Mouse (Mus musculus): ENCODE measurements around the gene Plch2. TPM values are rescaled to one million over a fixed set of nuclear protein-coding genes. Genes with fewer than 3 reads are reported as not detected.
"Not testable (repeated sequence)": the region's sequence is repeated elsewhere in the genome, so short reads cannot be mapped to it uniquely, and the experiment has no call there.

Plch2 gene
- polyA plus RNA-seq, 1 experiment = 4.2 TPM

- no peaks in the 10 kb centered on the region for H3K27me3 ChIP-seq (ENCODE audit: control insufficient read depth, insufficient read depth, low read length, poor library complexity, severe bottlenecking)
- TF ChIP-seq CTCF (IDR thresholded peaks at IDR 0.05; ENCODE audit: low read depth, low read length) (no peak), POLR2A (IDR thresholded peaks at IDR 0.05; ENCODE audit: insufficient read depth, low read length) (no peak), EP300 (IDR thresholded peaks at IDR 0.05; ENCODE audit: insufficient read depth, low read depth, low read length) (no peak)
- no peaks in the 10 kb centered on the region for H3K4me1 ChIP-seq (ENCODE audit: control insufficient read depth, insufficient read depth, low read length)
- H3K4me3 ChIP-seq (ENCODE audit: low read depth, low read length) = peak within 1 kb of the TSS; percentile 96
- peak within 1 kb of the TSS; percentile 81 for H3K9ac ChIP-seq (ENCODE audit: low read depth, poor library complexity, severe bottlenecking)
- peaks cover 9% of the 10 kb centered on the region for H3K36me3 ChIP-seq (ENCODE audit: control insufficient read depth, insufficient read depth, low read length, poor library complexity, severe bottlenecking)
- no peaks in the 10 kb centered on the region for H3K9me3 ChIP-seq (replicated peaks; ENCODE audit: control insufficient read depth, insufficient read depth, low read length, poor library complexity, severe bottlenecking)
- H3K27ac ChIP-seq (ENCODE audit: insufficient read depth, low read length) = no peak within 1 kb of the TSS
These were observed 29.8 kb upstream of the Plch2 start, which contains the start of the genes Rer1 and Morn1 for GRCm38 (mm10) chr4:155086108-155087024. Rer1 (minus strand) TSS chr4:155086382. Morn1 (plus strand) TSS chr4:155086577.

- no peaks in the 10 kb centered on the region for H3K4me1 ChIP-seq (ENCODE audit: control insufficient read depth, insufficient read depth, low read length)
- peaks cover 12% of the 10 kb centered on the region for H3K36me3 ChIP-seq (ENCODE audit: control insufficient read depth, insufficient read depth, low read length, poor library complexity, severe bottlenecking)
- H3K9ac ChIP-seq (ENCODE audit: low read depth, poor library complexity, severe bottlenecking) = peak overlapping the region; percentile 81
- no peaks in the 10 kb centered on the region for H3K27me3 ChIP-seq (ENCODE audit: control insufficient read depth, insufficient read depth, low read length, poor library complexity, severe bottlenecking)
- no peak for TF ChIP-seq POLR2A (IDR thresholded peaks at IDR 0.05; ENCODE audit: insufficient read depth, low read length)
- no peak for TF ChIP-seq EP300 (IDR thresholded peaks at IDR 0.05; ENCODE audit: insufficient read depth, low read depth, low read length)
- TF ChIP-seq CTCF (IDR thresholded peaks at IDR 0.05; ENCODE audit: low read depth, low read length) = no peak
- H3K9me3 ChIP-seq (replicated peaks; ENCODE audit: control insufficient read depth, insufficient read depth, low read length, poor library complexity, severe bottlenecking) = no peaks in the 10 kb centered on the region
- peak overlapping the region; percentile 96 for H3K4me3 ChIP-seq (ENCODE audit: low read depth, low read length)
- H3K27ac ChIP-seq (ENCODE audit: insufficient read depth, low read length) = no peak overlapping the region
These were observed 28.9 kb upstream of the Plch2 start for GRCm38 (mm10) chr4:155085206-155086107.

- TF ChIP-seq EP300 (IDR thresholded peaks at IDR 0.05; ENCODE audit: insufficient read depth, low read depth, low read length) (no peak), CTCF (IDR thresholded peaks at IDR 0.05; ENCODE audit: low read depth, low read length) (no peak), POLR2A (IDR thresholded peaks at IDR 0.05; ENCODE audit: insufficient read depth, low read length) (no peak)
- Histone ChIP-seq H3K4me3 (ENCODE audit: low read depth, low read length) (no peak overlapping the region), H3K36me3 (ENCODE audit: control insufficient read depth, insufficient read depth, low read length, poor library complexity, severe bottlenecking) (peaks cover 24% of the 10 kb centered on the region), H3K9ac (ENCODE audit: low read depth, poor library complexity, severe bottlenecking) (no peak overlapping the region), H3K27ac (ENCODE audit: insufficient read depth, low read length) (no peak overlapping the region), H3K27me3 (ENCODE audit: control insufficient read depth, insufficient read depth, low read length, poor library complexity, severe bottlenecking) (no peaks in the 10 kb centered on the region), H3K4me1 (ENCODE audit: control insufficient read depth, insufficient read depth, low read length) (no peaks in the 10 kb centered on the region), H3K9me3 (replicated peaks; ENCODE audit: control insufficient read depth, insufficient read depth, low read length, poor library complexity, severe bottlenecking) (no peaks in the 10 kb centered on the region)
These were observed 27.8 kb upstream of the Plch2 start for GRCm38 (mm10) chr4:155084351-155084750.

- Histone ChIP-seq H3K36me3 (ENCODE audit: control insufficient read depth, insufficient read depth, low read length, poor library complexity, severe bottlenecking) (peaks cover 25% of the 10 kb centered on the region), H3K27me3 (ENCODE audit: control insufficient read depth, insufficient read depth, low read length, poor library complexity, severe bottlenecking) (no peaks in the 10 kb centered on the region), H3K9ac (ENCODE audit: low read depth, poor library complexity, severe bottlenecking) (no peak overlapping the region), H3K4me1 (ENCODE audit: control insufficient read depth, insufficient read depth, low read length) (no peaks in the 10 kb centered on the region), H3K9me3 (replicated peaks; ENCODE audit: control insufficient read depth, insufficient read depth, low read length, poor library complexity, severe bottlenecking) (no peaks in the 10 kb centered on the region), H3K4me3 (ENCODE audit: low read depth, low read length) (no peak overlapping the region), H3K27ac (ENCODE audit: insufficient read depth, low read length) (no peak overlapping the region)
- TF ChIP-seq POLR2A (IDR thresholded peaks at IDR 0.05; ENCODE audit: insufficient read depth, low read length) (no peak), CTCF (IDR thresholded peaks at IDR 0.05; ENCODE audit: low read depth, low read length) (no peak), EP300 (IDR thresholded peaks at IDR 0.05; ENCODE audit: insufficient read depth, low read depth, low read length) (no peak)
These were observed 27.0 kb upstream of the Plch2 start for GRCm38 (mm10) chr4:155083553-155083952.

GRCm38 (mm10) chr4:155079666-155080065, 23.1 kb upstream of the Plch2 start:
- Histone ChIP-seq H3K9ac (ENCODE audit: low read depth, poor library complexity, severe bottlenecking) (no peak overlapping the region), H3K27me3 (ENCODE audit: control insufficient read depth, insufficient read depth, low read length, poor library complexity, severe bottlenecking) (no peaks in the 10 kb centered on the region), H3K36me3 (ENCODE audit: control insufficient read depth, insufficient read depth, low read length, poor library complexity, severe bottlenecking) (peaks cover 47% of the 10 kb centered on the region), H3K27ac (ENCODE audit: insufficient read depth, low read length) (0 out of 2 replicates have a peak overlapping the region, but pooled peaks have one; percentile 5), H3K4me1 (ENCODE audit: control insufficient read depth, insufficient read depth, low read length) (no peaks in the 10 kb centered on the region), H3K9me3 (replicated peaks; ENCODE audit: control insufficient read depth, insufficient read depth, low read length, poor library complexity, severe bottlenecking) (no peaks in the 10 kb centered on the region), H3K4me3 (ENCODE audit: low read depth, low read length) (no peak overlapping the region)
- TF ChIP-seq POLR2A (IDR thresholded peaks at IDR 0.05; ENCODE audit: insufficient read depth, low read length) (no peak), CTCF (IDR thresholded peaks at IDR 0.05; ENCODE audit: low read depth, low read length) (no peak), EP300 (IDR thresholded peaks at IDR 0.05; ENCODE audit: insufficient read depth, low read depth, low read length) (no peak)

- H3K36me3 ChIP-seq (ENCODE audit: control insufficient read depth, insufficient read depth, low read length, poor library complexity, severe bottlenecking) = peaks cover 52% of the 10 kb centered on the region
- not testable (repeated sequence) for H3K4me1 ChIP-seq (ENCODE audit: control insufficient read depth, insufficient read depth, low read length); H3K27me3 ChIP-seq (ENCODE audit: control insufficient read depth, insufficient read depth, low read length, poor library complexity, severe bottlenecking); H3K27ac ChIP-seq (ENCODE audit: insufficient read depth, low read length); H3K4me3 ChIP-seq (ENCODE audit: low read depth, low read length); H3K9ac ChIP-seq (ENCODE audit: low read depth, poor library complexity, severe bottlenecking); H3K9me3 ChIP-seq (replicated peaks; ENCODE audit: control insufficient read depth, insufficient read depth, low read length, poor library complexity, severe bottlenecking)
These were observed 22.2 kb upstream of the Plch2 start for GRCm38 (mm10) chr4:155078808-155079207.
